Comparison of ENCODE assay signal across 9 mouse cellular contexts in the genomic region with DNA sequence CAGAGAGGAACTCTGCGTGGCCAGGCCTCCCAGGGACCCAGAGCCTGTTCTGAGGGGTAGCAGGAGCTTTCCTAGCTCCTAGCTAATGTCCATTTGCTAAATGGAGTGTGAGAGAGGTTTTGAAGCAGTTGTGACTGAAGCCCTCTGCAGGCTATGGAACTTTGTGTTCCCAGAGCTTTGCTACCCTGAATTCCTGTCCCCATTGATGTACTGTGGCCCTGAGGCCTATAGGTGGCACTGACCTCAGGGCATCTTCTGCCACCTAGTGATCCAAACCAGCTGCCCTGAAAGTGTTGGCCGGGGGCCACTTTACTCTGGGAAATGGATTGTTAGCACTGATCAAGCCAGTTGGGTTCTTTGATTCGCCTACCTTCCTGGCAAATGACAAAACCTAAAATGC.
DNase-seq lines count a peak whose midpoint lies in the region; ATAC-seq and TF ChIP-seq lines count a peak whose summit lies in the region.
"Had no signal": no experiment of that assay in that cellular context is flagged by ENCODE, and none has a peak within 500 bp of the region (broad histone marks: within the 10 kb centered on the region; RNA-seq: fewer than 3 reads in every experiment).

No protein-coding gene starts in this region.

- ATAC-seq in liver, postnatal 0 days, result no peak
- ATAC-seq in liver, embryonic 12.5 days, result no peak
- ATAC-seq: intestine, embryonic 16.5 days had no signal

- peak in 1 of 2 experiments; percentile 9 for DNase-seq in cerebellum, adult 2 months
- no peak for DNase-seq in cerebellum, postnatal 4 days (ENCODE audit: low spot score in 2 of 2)
- DNase-seq in liver, postnatal 0 days, result no peak
- peak; percentile 34 for DNase-seq in kidney, postnatal 14 days
- DNase-seq in retina, postnatal 1 day, result peak; percentile 49
- DNase-seq in layer of hippocampus, postnatal 25 days (ENCODE audit: extremely low spot score in 1 of 2, low spot score in 1 of 2), result no peak
- no peak for DNase-seq in thymus, postnatal 25 days

- no peak overlapping the region for H3K27ac ChIP-seq in cerebellum, adult 2 months (ENCODE audit: insufficient read depth, low read length)
- H3K27ac ChIP-seq in liver, postnatal 0 days (ENCODE audit: low read depth), result no peak overlapping the region
- no peak overlapping the region for H3K27ac ChIP-seq in liver, embryonic 12.5 days

- no peaks in the 10 kb centered on the region for H3K9me3 ChIP-seq in liver, postnatal 0 days (ENCODE audit: low read length)
- H3K9me3 ChIP-seq in liver, embryonic 12.5 days (replicated peaks), result no peaks in the 10 kb centered on the region

- 52% methylated on average over 3 of the region's 3 CpGs for WGBS in cerebellum, adult 2 months
- 75% methylated on average over 3 of the region's 3 CpGs for WGBS in liver, postnatal 0 days (ENCODE audit: insufficient replicate concordance)
- WGBS in liver, embryonic 12.5 days (ENCODE audit: insufficient replicate concordance), result 62% methylated on average over 3 of the region's 3 CpGs

- H3K4me3 ChIP-seq in cerebellum, adult 2 months (replicated peaks; ENCODE audit: insufficient read depth, low read depth, low read length), result no peak overlapping the region
- no peak overlapping the region for H3K4me3 ChIP-seq in liver, postnatal 0 days (ENCODE audit: low read depth, low read length)
- no peak overlapping the region for H3K4me3 ChIP-seq in liver, embryonic 12.5 days

- no peak for TF ChIP-seq POLR2A in cerebellum, adult 2 months (IDR thresholded peaks at IDR 0.05; ENCODE audit: borderline replicate concordance, insufficient read depth, low read length)

- H3K4me1 ChIP-seq in cerebellum, adult 2 months (ENCODE audit: control insufficient read depth, insufficient read depth, low read length), result peaks cover 9% of the 10 kb centered on the region
- no peaks in the 10 kb centered on the region for H3K4me1 ChIP-seq in liver, postnatal 0 days (ENCODE audit: insufficient read depth)
- H3K4me1 ChIP-seq in liver, embryonic 12.5 days, result no peaks in the 10 kb centered on the region

- no peaks in the 10 kb centered on the region for H3K27me3 ChIP-seq in cerebellum, adult 2 months (ENCODE audit: control insufficient read depth, insufficient read depth, low read length)
- H3K27me3 ChIP-seq in liver, postnatal 0 days (ENCODE audit: insufficient read depth, low read length), result 0 out of 2 replicates have a peak, but pooled peaks cover 2% of the 10 kb centered on the region
- 0 out of 2 replicates have a peak, but pooled peaks cover under 1% of the 10 kb centered on the region for H3K27me3 ChIP-seq in liver, embryonic 12.5 days (replicated peaks)

- no peak overlapping the region for H3K4me2 ChIP-seq in liver, postnatal 0 days (ENCODE audit: low read depth, low read length)
- no peak overlapping the region for H3K4me2 ChIP-seq in liver, embryonic 12.5 days

- peak; percentile 21; the same call in 1 of the 2 replicates for TF ChIP-seq CTCF in cerebellum, adult 2 months (IDR thresholded peaks at IDR 0.05; ENCODE audit: borderline replicate concordance, insufficient read depth, low read depth, low read length)
- TF ChIP-seq CTCF in liver, postnatal 0 days (IDR thresholded peaks at IDR 0.05; ENCODE audit: low read depth), result peak; percentile 60

- no peak overlapping the region for H3K9ac ChIP-seq in liver, postnatal 0 days (replicated peaks)
- no peak overlapping the region for H3K9ac ChIP-seq in liver, embryonic 12.5 days

- TF ChIP-seq EP300 in liver, postnatal 0 days (IDR thresholded peaks at IDR 0.05; ENCODE audit: low read depth), result no peak

- H3K36me3 ChIP-seq in liver, postnatal 0 days (replicated peaks; ENCODE audit: insufficient read depth, low read length), result no peaks in the 10 kb centered on the region
- H3K36me3 ChIP-seq in liver, embryonic 12.5 days, result no peaks in the 10 kb centered on the region

Comparison
In these comparisons a context has a peak if more than half of its experiments do, and no peak if none do; other contexts are left out.
1. DNase-seq: peak in kidney, postnatal 14 days (single experiment) and retina, postnatal 1 day (single experiment); none in cerebellum, postnatal 4 days (0 of 2), liver, postnatal 0 days (single experiment), layer of hippocampus, postnatal 25 days (0 of 2) and thymus, postnatal 25 days (single experiment).